ENCODE assay signal across 22 mouse cellular contexts in the genomic region with DNA sequence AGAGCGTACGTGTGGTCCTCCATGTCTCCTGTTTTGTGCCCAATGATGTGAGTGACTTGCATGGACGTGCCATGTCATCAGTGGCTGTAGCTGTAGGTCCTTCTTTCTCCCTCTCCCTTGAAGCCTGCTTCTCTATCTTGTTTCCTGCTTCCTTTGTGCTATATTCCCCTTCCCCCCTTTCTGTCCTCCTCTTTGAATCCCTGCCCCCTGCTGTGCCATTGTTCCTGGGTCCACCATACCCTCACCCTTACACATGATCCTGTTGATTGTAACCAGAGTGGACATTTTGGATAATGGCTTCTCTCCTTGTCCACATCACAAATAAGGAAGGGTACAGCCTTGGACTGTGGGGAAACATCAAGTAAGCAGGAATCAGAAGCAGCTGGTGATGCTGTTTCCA.
DNase-seq lines count a peak whose midpoint lies in the region; ATAC-seq and TF ChIP-seq lines count a peak whose summit lies in the region.
"Had no signal": no experiment of that assay in that cellular context is flagged by ENCODE, and none has a peak within 500 bp of the region (broad histone marks: within the 10 kb centered on the region; RNA-seq: fewer than 3 reads in every experiment).

No protein-coding gene starts in this region.

- peaks cover 96% of the 10 kb centered on the region for H3K36me3 ChIP-seq in embryonic facial prominence, embryonic 14.5 days (ENCODE audit: control insufficient read depth, insufficient read depth, low read length)
- H3K36me3 ChIP-seq in embryonic facial prominence, embryonic 10.5 days (replicated peaks): peaks cover 95% of the 10 kb centered on the region
- H3K36me3 ChIP-seq in megakaryocyte, embryonic 14.5 days (replicated peaks; ENCODE audit: low read length): peaks cover 87% of the 10 kb centered on the region
- H3K36me3 ChIP-seq in thymus, adult 2 months (ENCODE audit: control insufficient read depth, insufficient read depth, low read length): no peaks in the 10 kb centered on the region
- H3K36me3 ChIP-seq in midbrain, embryonic 10.5 days: peaks cover 69% of the 10 kb centered on the region
- H3K36me3 ChIP-seq: G1E had no signal

- no peak for TF ChIP-seq POLR2A in thymus, adult 2 months (IDR thresholded peaks at IDR 0.05; ENCODE audit: control insufficient read depth, extremely low read depth, insufficient read depth, low read length, poor library complexity)

- no peak overlapping the region for H3K4me2 ChIP-seq in embryonic facial prominence, embryonic 14.5 days (ENCODE audit: low read depth, low read length)

- 89% methylated on average over 3 of the region's 3 CpGs for WGBS in embryonic facial prominence, embryonic 14.5 days
- WGBS in embryonic facial prominence, embryonic 10.5 days: 97% methylated on average over 3 of the region's 3 CpGs
- WGBS in thymus, adult 2 months: 88% methylated on average over 3 of the region's 3 CpGs
- 85% methylated on average over 3 of the region's 3 CpGs for WGBS in midbrain, embryonic 10.5 days

- no peaks in the 10 kb centered on the region for H3K4me1 ChIP-seq in embryonic facial prominence, embryonic 14.5 days (ENCODE audit: control insufficient read depth, insufficient read depth, low read length)
- no peaks in the 10 kb centered on the region for H3K4me1 ChIP-seq in embryonic facial prominence, embryonic 10.5 days
- peaks cover 18% of the 10 kb centered on the region for H3K4me1 ChIP-seq in megakaryocyte, embryonic 14.5 days
- H3K4me1 ChIP-seq in thymus, adult 2 months (replicated peaks; ENCODE audit: control insufficient read depth, insufficient read depth, low read length): no peaks in the 10 kb centered on the region
- peaks cover 19% of the 10 kb centered on the region for H3K4me1 ChIP-seq in midbrain, embryonic 10.5 days

- H3K4me3 ChIP-seq in embryonic facial prominence, embryonic 14.5 days (ENCODE audit: low read depth, low read length): no peak overlapping the region
- no peak overlapping the region for H3K4me3 ChIP-seq in embryonic facial prominence, embryonic 10.5 days
- H3K4me3 ChIP-seq in megakaryocyte, embryonic 14.5 days (replicated peaks): peak overlapping the region; percentile 47
- H3K4me3 ChIP-seq in thymus, adult 2 months (ENCODE audit: control insufficient read depth, insufficient read depth, low read length): no peak overlapping the region
- no peak overlapping the region for H3K4me3 ChIP-seq in midbrain, embryonic 10.5 days

- DNase-seq in embryonic facial prominence, embryonic 14.5 days (ENCODE audit: low spot score): peak; percentile 7
- DNase-seq in embryonic facial prominence, embryonic 10.5 days (ENCODE audit: low spot score): no peak
- DNase-seq in retina, embryonic 14.5 days (ENCODE audit: low spot score): peak; percentile 64
- DNase-seq in retina, postnatal 1 day: peak; percentile 83
- no peak for DNase-seq in thymus, adult 2 months
- DNase-seq in midbrain, embryonic 10.5 days (ENCODE audit: low spot score): no peak
- DNase-seq: adrenal gland, adult 2 months; adrenal gland, adult 8-10 months; adrenal gland, postnatal 10 days; adrenal gland, postnatal 14 days; adrenal gland, postnatal 25 days; adrenal gland, postnatal 36 days; B cell, adult 2 months; cerebellum, adult 11 months; cerebellum, adult 11-12 months had no signal

- TF ChIP-seq CTCF in thymus, adult 2 months (IDR thresholded peaks at IDR 0.05; ENCODE audit: borderline replicate concordance, control insufficient read depth, extremely low read depth, insufficient read depth, low read length, poor library complexity): no peak

- H3K27ac ChIP-seq in embryonic facial prominence, embryonic 14.5 days (replicated peaks; ENCODE audit: low read depth, low read length): no peak overlapping the region
- H3K27ac ChIP-seq in embryonic facial prominence, embryonic 10.5 days (replicated peaks): no peak overlapping the region
- H3K27ac ChIP-seq in thymus, adult 2 months (ENCODE audit: control insufficient read depth, insufficient read depth, low read length): no peak overlapping the region
- H3K27ac ChIP-seq in midbrain, embryonic 10.5 days (replicated peaks): no peak overlapping the region

- no peak overlapping the region for H3K9ac ChIP-seq in embryonic facial prominence, embryonic 14.5 days (ENCODE audit: low read depth, low read length)

- 0 out of 2 replicates have a peak, but pooled peaks have one; percentile 22 for ATAC-seq in embryonic facial prominence, embryonic 14.5 days (ENCODE audit: low read depth)
- ATAC-seq in megakaryocyte, adult 5-6 weeks (ENCODE audit: poor library complexity, severe bottlenecking): no peak
- ATAC-seq: activated CD4-positive, CD25-positive, alpha-beta regulatory T cell, adult 4 months; CD4-positive, CD25-positive, alpha-beta regulatory T cell, adult 4 months; Patski had no signal

- H3K27me3 ChIP-seq in embryonic facial prominence, embryonic 14.5 days (replicated peaks; ENCODE audit: control insufficient read depth, insufficient read depth, low read length): no peaks in the 10 kb centered on the region
- H3K27me3 ChIP-seq in embryonic facial prominence, embryonic 10.5 days (replicated peaks; ENCODE audit: low read depth, poor library complexity, severe bottlenecking): no peaks in the 10 kb centered on the region
- H3K27me3 ChIP-seq in megakaryocyte, embryonic 14.5 days (replicated peaks): no peaks in the 10 kb centered on the region
- no peaks in the 10 kb centered on the region for H3K27me3 ChIP-seq in thymus, adult 2 months (ENCODE audit: control insufficient read depth, insufficient read depth, low read length)
- no peaks in the 10 kb centered on the region for H3K27me3 ChIP-seq in midbrain, embryonic 10.5 days (ENCODE audit: low read depth, poor library complexity, severe bottlenecking)
- H3K27me3 ChIP-seq: CH12.LX, Patski had no signal

- no peaks in the 10 kb centered on the region for H3K9me3 ChIP-seq in embryonic facial prominence, embryonic 14.5 days (ENCODE audit: control insufficient read depth, low read length)
- no peaks in the 10 kb centered on the region for H3K9me3 ChIP-seq in embryonic facial prominence, embryonic 10.5 days
- no peaks in the 10 kb centered on the region for H3K9me3 ChIP-seq in megakaryocyte, embryonic 14.5 days
- no peaks in the 10 kb centered on the region for H3K9me3 ChIP-seq in midbrain, embryonic 10.5 days (replicated peaks)

Comparison
In these comparisons a context has a peak if more than half of its experiments do, and no peak if none do; other contexts are left out.
1. DNase-seq: peak in embryonic facial prominence, embryonic 14.5 days (single experiment), retina, embryonic 14.5 days (single experiment) and retina, postnatal 1 day (single experiment); none in embryonic facial prominence, embryonic 10.5 days (single experiment), thymus, adult 2 months (single experiment) and midbrain, embryonic 10.5 days (single experiment).